Mouse (Mus musculus): Measurements from ENCODE around the gene Il17re. TPM values are rescaled to one million over a fixed set of nuclear protein-coding genes. Genes with fewer than 3 reads are reported as not detected.

Il17re gene
- polyA plus RNA-seq, 1 experiment from 2014 or later, result 0.78 TPM

GRCm38 (mm10) chr6:113428006-113428405, 30.3 kb upstream of the Il17re start:
- WGBS, result 94% methylated on average over 16 of the region's 16 CpGs
- no peak overlapping the region for H3K4me3 ChIP-seq (ENCODE audit: low read depth, low read length)
- H3K27me3 ChIP-seq (ENCODE audit: control insufficient read depth, insufficient read depth, low read length), result no peaks in the 10 kb centered on the region
- ATAC-seq (ENCODE audit: insufficient read depth, low FRiP score, low TSS enrichment) (no peak), DNase-seq (ENCODE audit: low spot score) (no peak)
- H3K4me2 ChIP-seq (ENCODE audit: low read depth), result no peak overlapping the region
- no peaks in the 10 kb centered on the region for H3K4me1 ChIP-seq (ENCODE audit: control insufficient read depth, insufficient read depth, low read length)
- H3K36me3 ChIP-seq (ENCODE audit: control insufficient read depth, insufficient read depth, low read length), result no peaks in the 10 kb centered on the region
- no peaks in the 10 kb centered on the region for H3K9me3 ChIP-seq (ENCODE audit: control insufficient read depth, low read length)
- no peak overlapping the region for H3K9ac ChIP-seq (ENCODE audit: low read length)
- no peak overlapping the region for H3K27ac ChIP-seq (ENCODE audit: low read depth, low read length)

- no peaks in the 10 kb centered on the region for H3K9me3 ChIP-seq (ENCODE audit: control insufficient read depth, low read length)
- no peak overlapping the region for H3K9ac ChIP-seq (ENCODE audit: low read length)
- no peaks in the 10 kb centered on the region for H3K36me3 ChIP-seq (ENCODE audit: control insufficient read depth, insufficient read depth, low read length)
- 82% methylated on average over 3 of the region's 3 CpGs for WGBS
- H3K4me1 ChIP-seq (ENCODE audit: control insufficient read depth, insufficient read depth, low read length), result no peaks in the 10 kb centered on the region
- no peak overlapping the region for H3K27ac ChIP-seq (ENCODE audit: low read depth, low read length)
- ATAC-seq (ENCODE audit: insufficient read depth, low FRiP score, low TSS enrichment) (no peak), DNase-seq (ENCODE audit: low spot score) (no peak)
- no peaks in the 10 kb centered on the region for H3K27me3 ChIP-seq (ENCODE audit: control insufficient read depth, insufficient read depth, low read length)
- H3K4me2 ChIP-seq (ENCODE audit: low read depth), result no peak overlapping the region
- no peak overlapping the region for H3K4me3 ChIP-seq (ENCODE audit: low read depth, low read length)
Observed at GRCm38 (mm10) chr6:113429965-113430364, 28.3 kb upstream of the Il17re start.

GRCm38 (mm10) chr6:113430846-113431245, 27.4 kb upstream of the Il17re start:
- Histone ChIP-seq H3K9ac (ENCODE audit: low read length) (no peak overlapping the region), H3K27me3 (ENCODE audit: control insufficient read depth, insufficient read depth, low read length) (no peaks in the 10 kb centered on the region), H3K36me3 (ENCODE audit: control insufficient read depth, insufficient read depth, low read length) (no peaks in the 10 kb centered on the region), H3K4me3 (ENCODE audit: low read depth, low read length) (no peak overlapping the region), H3K4me2 (ENCODE audit: low read depth) (no peak overlapping the region), H3K27ac (ENCODE audit: low read depth, low read length) (no peak overlapping the region), H3K4me1 (ENCODE audit: control insufficient read depth, insufficient read depth, low read length) (no peaks in the 10 kb centered on the region), H3K9me3 (ENCODE audit: control insufficient read depth, low read length) (no peaks in the 10 kb centered on the region)
- no peak for DNase-seq (ENCODE audit: low spot score)
- WGBS, result 65% methylated on average over 3 of the region's 3 CpGs
- no peak for ATAC-seq (ENCODE audit: insufficient read depth, low FRiP score, low TSS enrichment)

DNA sequence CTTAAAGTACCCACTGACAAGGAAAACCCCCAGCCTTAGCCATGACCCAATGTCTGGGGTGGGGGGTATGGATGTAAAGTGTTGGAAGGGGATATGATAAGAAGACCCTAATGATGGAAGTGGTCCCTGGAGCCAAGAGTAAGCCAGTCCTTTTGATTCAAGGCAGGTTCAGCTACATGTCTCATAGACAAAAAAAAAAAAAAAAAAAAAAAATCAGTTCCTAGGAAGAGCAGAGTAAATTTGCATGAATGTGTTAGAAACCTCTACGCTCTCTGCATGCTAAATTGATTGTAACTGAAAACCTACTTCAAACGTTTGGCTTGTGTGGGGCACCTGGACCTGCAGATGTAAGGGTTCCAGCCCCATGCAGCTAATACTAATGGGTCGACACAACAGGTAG, 26.5 kb upstream of the Il17re start:
- no peak overlapping the region for H3K4me3 ChIP-seq (ENCODE audit: low read depth, low read length)
- no peaks in the 10 kb centered on the region for H3K27me3 ChIP-seq (ENCODE audit: control insufficient read depth, insufficient read depth, low read length)
- no peak overlapping the region for H3K27ac ChIP-seq (ENCODE audit: low read depth, low read length)
- H3K9ac ChIP-seq (ENCODE audit: low read length), result no peak overlapping the region
- 64% methylated on average over 3 of the region's 3 CpGs for WGBS
- no peak for ATAC-seq (ENCODE audit: insufficient read depth, low FRiP score, low TSS enrichment)
- no peak for DNase-seq (ENCODE audit: low spot score)
- no peak overlapping the region for H3K4me2 ChIP-seq (ENCODE audit: low read depth)
- no peaks in the 10 kb centered on the region for H3K9me3 ChIP-seq (ENCODE audit: control insufficient read depth, low read length)
- no peaks in the 10 kb centered on the region for H3K4me1 ChIP-seq (ENCODE audit: control insufficient read depth, insufficient read depth, low read length)
- H3K36me3 ChIP-seq (ENCODE audit: control insufficient read depth, insufficient read depth, low read length), result no peaks in the 10 kb centered on the region

GRCm38 (mm10) chr6:113433661-113434060, 24.6 kb upstream of the Il17re start:
- no peak overlapping the region for H3K27ac ChIP-seq (ENCODE audit: low read depth, low read length)
- WGBS, result 91% methylated on average over 3 of the region's 3 CpGs
- H3K36me3 ChIP-seq (ENCODE audit: control insufficient read depth, insufficient read depth, low read length), result no peaks in the 10 kb centered on the region
- no peaks in the 10 kb centered on the region for H3K4me1 ChIP-seq (ENCODE audit: control insufficient read depth, insufficient read depth, low read length)
- no peak overlapping the region for H3K9ac ChIP-seq (ENCODE audit: low read length)
- H3K4me3 ChIP-seq (ENCODE audit: low read depth, low read length), result no peak overlapping the region
- H3K4me2 ChIP-seq (ENCODE audit: low read depth), result no peak overlapping the region
- H3K27me3 ChIP-seq (ENCODE audit: control insufficient read depth, insufficient read depth, low read length), result no peaks in the 10 kb centered on the region
- DNase-seq (ENCODE audit: low spot score) (no peak), ATAC-seq (ENCODE audit: insufficient read depth, low FRiP score, low TSS enrichment) (no peak)
- H3K9me3 ChIP-seq (ENCODE audit: control insufficient read depth, low read length), result no peaks in the 10 kb centered on the region

DNA sequence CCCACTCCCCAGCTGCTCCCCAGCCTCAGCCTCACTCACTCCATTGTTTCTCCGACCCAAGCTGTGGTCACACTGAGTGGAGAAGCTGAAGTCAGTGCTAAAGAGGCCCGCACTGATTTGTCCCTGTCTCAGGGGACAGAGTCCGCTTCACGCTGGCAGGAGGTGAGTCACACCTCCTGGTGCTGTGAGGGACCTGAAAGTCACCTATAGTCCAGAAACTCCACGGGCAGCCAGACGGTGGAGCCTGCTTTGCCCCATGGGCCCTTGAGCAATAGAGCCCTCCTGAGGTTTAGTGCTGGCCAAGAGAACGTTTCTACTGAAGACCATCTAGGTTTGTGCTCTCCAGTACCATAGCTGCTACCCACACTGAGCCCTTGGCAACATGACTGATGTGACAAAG, 23.6 kb upstream of the Il17re start:
- 76% methylated on average over 7 of the region's 7 CpGs for WGBS
- no peak overlapping the region for H3K9ac ChIP-seq (ENCODE audit: low read length)
- no peak for DNase-seq (ENCODE audit: low spot score)
- ATAC-seq (ENCODE audit: insufficient read depth, low FRiP score, low TSS enrichment), result no peak
- H3K9me3 ChIP-seq (ENCODE audit: control insufficient read depth, low read length), result no peaks in the 10 kb centered on the region
- no peaks in the 10 kb centered on the region for H3K27me3 ChIP-seq (ENCODE audit: control insufficient read depth, insufficient read depth, low read length)
- no peak overlapping the region for H3K27ac ChIP-seq (ENCODE audit: low read depth, low read length)
- H3K4me2 ChIP-seq (ENCODE audit: low read depth), result no peak overlapping the region
- H3K36me3 ChIP-seq (ENCODE audit: control insufficient read depth, insufficient read depth, low read length), result no peaks in the 10 kb centered on the region
- H3K4me1 ChIP-seq (ENCODE audit: control insufficient read depth, insufficient read depth, low read length), result no peaks in the 10 kb centered on the region
- no peak overlapping the region for H3K4me3 ChIP-seq (ENCODE audit: low read depth, low read length)

- no peak within 1 kb of the TSS for H3K9ac ChIP-seq (ENCODE audit: low read length)
- H3K4me3 ChIP-seq (ENCODE audit: low read depth, low read length), result no peak within 1 kb of the TSS
- no peaks in the 10 kb centered on the region for H3K9me3 ChIP-seq (ENCODE audit: control insufficient read depth, low read length)
- H3K27me3 ChIP-seq (ENCODE audit: control insufficient read depth, insufficient read depth, low read length), result no peaks in the 10 kb centered on the region
- no peaks in the 10 kb centered on the region for H3K4me1 ChIP-seq (ENCODE audit: control insufficient read depth, insufficient read depth, low read length)
- ATAC-seq (ENCODE audit: insufficient read depth, low FRiP score, low TSS enrichment), result no peak
- no peak for DNase-seq (ENCODE audit: low spot score)
- no peak within 1 kb of the TSS for H3K27ac ChIP-seq (ENCODE audit: low read depth, low read length)
- H3K4me2 ChIP-seq (ENCODE audit: low read depth), result no peak within 1 kb of the TSS
- no peaks in the 10 kb centered on the region for H3K36me3 ChIP-seq (ENCODE audit: control insufficient read depth, insufficient read depth, low read length)
- WGBS, result 74% methylated on average over 9 of the region's 9 CpGs
Observed at GRCm38 (mm10) chr6:113435664-113436205, 22.5 kb upstream of the Il17re start, which contains the start of gene Cidec. Gene Cidec, minus strand, starts transcription at chr6:113435760.

DNA sequence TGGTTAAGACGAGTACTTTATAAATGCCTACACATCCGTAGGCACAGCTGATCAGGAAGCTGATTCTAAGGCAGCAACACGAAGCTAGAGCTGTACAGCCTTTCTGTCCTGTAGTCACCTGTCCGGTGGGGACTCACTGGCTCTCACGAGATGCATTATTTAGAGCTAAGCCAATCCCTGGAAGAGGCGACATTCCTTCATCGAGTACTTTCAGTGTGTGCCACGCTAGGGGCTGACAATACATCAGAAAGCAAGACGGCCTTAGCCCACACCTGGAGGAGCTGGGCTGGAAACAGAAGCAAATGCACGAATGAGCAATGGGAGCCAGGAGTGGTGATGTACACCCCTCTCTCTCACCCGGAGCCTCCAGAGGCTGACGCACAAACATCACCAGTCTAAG, 21.1 kb upstream of the Il17re start:
- Histone ChIP-seq H3K4me2 (ENCODE audit: low read depth) (no peak overlapping the region), H3K4me3 (ENCODE audit: low read depth, low read length) (no peak overlapping the region), H3K9me3 (ENCODE audit: control insufficient read depth, low read length) (no peaks in the 10 kb centered on the region), H3K27ac (ENCODE audit: low read depth, low read length) (no peak overlapping the region), H3K4me1 (ENCODE audit: control insufficient read depth, insufficient read depth, low read length) (no peaks in the 10 kb centered on the region), H3K27me3 (ENCODE audit: control insufficient read depth, insufficient read depth, low read length) (no peaks in the 10 kb centered on the region), H3K36me3 (ENCODE audit: control insufficient read depth, insufficient read depth, low read length) (no peaks in the 10 kb centered on the region), H3K9ac (ENCODE audit: low read length) (no peak overlapping the region)
- 78% methylated on average over 12 of the region's 12 CpGs for WGBS
- ATAC-seq (ENCODE audit: insufficient read depth, low FRiP score, low TSS enrichment) (no peak), DNase-seq (ENCODE audit: low spot score) (no peak)

GRCm38 (mm10) chr6:113438721-113439430, 19.4 kb upstream of the Il17re start:
- WGBS, result 68% methylated on average over 12 of the region's 12 CpGs

More at GRCm38 (mm10) chr6:113438721-113439430, 19.4 kb upstream of the Il17re start:
- H3K36me3 ChIP-seq (ENCODE audit: control insufficient read depth, insufficient read depth, low read length), result no peaks in the 10 kb centered on the region
- H3K27ac ChIP-seq (ENCODE audit: low read depth, low read length), result no peak overlapping the region
- peaks cover 5% of the 10 kb centered on the region; the same call in 1 of the 2 replicates for H3K4me1 ChIP-seq (ENCODE audit: control insufficient read depth, insufficient read depth, low read length)
- H3K9ac ChIP-seq (ENCODE audit: low read length), result no peak overlapping the region
- DNase-seq (ENCODE audit: low spot score) (no peak), ATAC-seq (ENCODE audit: insufficient read depth, low FRiP score, low TSS enrichment) (no peak)
- no peaks in the 10 kb centered on the region for H3K9me3 ChIP-seq (ENCODE audit: control insufficient read depth, low read length)
- no peak overlapping the region for H3K4me3 ChIP-seq (ENCODE audit: low read depth, low read length)
- no peaks in the 10 kb centered on the region for H3K27me3 ChIP-seq (ENCODE audit: control insufficient read depth, insufficient read depth, low read length)
- H3K4me2 ChIP-seq (ENCODE audit: low read depth), result no peak overlapping the region
